Mouse (Mus musculus) myocyte (in vitro differentiated cells): ENCODE data around the gene Tnfrsf23. TPM values are rescaled to one million over a fixed set of nuclear protein-coding genes. Genes with fewer than 3 reads are reported as not detected.

Experiments
- H3K27me3 ChIP-seq: one replicate; pipeline ENCODE4 v1.6.1; 2011; ENCODE audit not compliant: control insufficient read depth, insufficient read depth, insufficient read length
- H3K36me3 ChIP-seq: one replicate; pipeline ENCODE4 v1.6.1; 2011; ENCODE audit not compliant: control insufficient read depth, insufficient read depth
- H3K4me2 ChIP-seq: one replicate; pipeline ENCODE4 v1.6.1; 2011; ENCODE audit warnings: low read depth, control low read depth
- H3K4me3 ChIP-seq: one replicate; pipeline ENCODE4 v1.5.1; 2011; ENCODE audit warnings: mild to moderate bottlenecking, control low read depth, moderate library complexity
- H3K79me2 ChIP-seq: one replicate; pipeline ENCODE4 v1.6.1; 2011; ENCODE audit not compliant: control insufficient read depth, insufficient read depth
- H3ac ChIP-seq: one replicate; pipeline ENCODE4 v1.6.1; 2011; ENCODE audit not compliant: control insufficient read depth, insufficient read length
- CEBPB ChIP-seq: IDR thresholded peaks from 2 replicates; pipeline ENCODE4 v1.6.1; 2011; ENCODE audit warnings: mild to moderate bottlenecking, moderate library complexity; ENCODE audit not compliant: poor library complexity, insufficient read depth, severe bottlenecking
- E2F4 ChIP-seq: IDR thresholded peaks from one replicate; pipeline ENCODE4 v1.6.1; 2011; ENCODE audit warnings: mild to moderate bottlenecking, control low read depth, moderate library complexity; ENCODE audit not compliant: insufficient read depth
- MAX ChIP-seq: IDR thresholded peaks from one replicate; pipeline ENCODE4 v1.6.1; 2011; ENCODE audit warnings: low read depth, mild to moderate bottlenecking, control low read depth
- MYOD1 ChIP-seq, 3 experiments: IDR thresholded peaks; one replicate each; pipeline ENCODE4 v1.6.1; 2011; ENCODE audit warnings: control low read depth in 2 of 3, low read depth in 2 of 3, mild to moderate bottlenecking in 2 of 3, moderate library complexity in 1 of 3; ENCODE audit not compliant: insufficient read length in 2 of 3, control insufficient read depth in 1 of 3
- MYOG ChIP-seq, 3 experiments: IDR thresholded peaks; one replicate each; pipeline ENCODE4 v1.6.1; 2011; ENCODE audit warnings: control low read depth in 2 of 3, low read depth in 2 of 3, mild to moderate bottlenecking in 2 of 3; ENCODE audit not compliant: insufficient read length in 2 of 3, control insufficient read depth in 1 of 3, insufficient read depth in 1 of 3
- POLR2A ChIP-seq: IDR thresholded peaks from one replicate; pipeline ENCODE4 v1.6.1; 2011; ENCODE audit warnings: low read depth, mild to moderate bottlenecking, control low read depth, moderate library complexity; ENCODE audit not compliant: insufficient read length
- POLR2AphosphoS2 ChIP-seq: IDR thresholded peaks from one replicate; pipeline ENCODE4 v1.6.1; 2011; ENCODE audit warnings: low read depth, control low read depth; ENCODE audit not compliant: insufficient read length
- REST ChIP-seq: IDR thresholded peaks from one replicate; pipeline ENCODE4 v1.6.1; 2011; ENCODE audit warnings: mild to moderate bottlenecking, control low read depth, moderate library complexity; ENCODE audit not compliant: insufficient read depth, insufficient read length
- SRF ChIP-seq: IDR thresholded peaks from one replicate; pipeline ENCODE4 v1.6.1; 2011; ENCODE audit warnings: low read depth; ENCODE audit not compliant: control insufficient read depth, insufficient read length
- TCF12 ChIP-seq: IDR thresholded peaks from one replicate; pipeline ENCODE4 v1.6.1; 2011; ENCODE audit warnings: mild to moderate bottlenecking, control low read depth; ENCODE audit not compliant: poor library complexity, insufficient read depth, severe bottlenecking
- TCF3 ChIP-seq: IDR thresholded peaks from one replicate; pipeline ENCODE4 v1.6.1; 2011; ENCODE audit warnings: low read depth, control low read depth; ENCODE audit not compliant: insufficient read length
- USF1 ChIP-seq: IDR thresholded peaks from one replicate; pipeline ENCODE4 v1.6.1; 2011; ENCODE audit warnings: low read depth, mild to moderate bottlenecking, control low read depth, moderate library complexity
- polyA plus RNA-seq: library from polyadenylated mRNA; unstranded; fragments of >200 nt; fragmentation: generic; extraction: Trizol; gene quantifications from one replicate; pipeline ENCODE4 v1.2.1, GENCODE M21; 2012; ENCODE audit warnings: missing spikeins

Tnfrsf23 gene
- polyA plus RNA-seq, 1 experiment: 25.7 TPM

GRCm38 (mm10) chr7:143636674-143637073 is 49.0 kb downstream of the Tnfrsf23 start:
- Histone ChIP-seq H3ac (no peak overlapping the region), H3K4me2 (no peak overlapping the region), H3K27me3 (no peaks in the 10 kb centered on the region), H3K4me3 (no peak overlapping the region), H3K79me2 (no peaks in the 10 kb centered on the region), H3K36me3 (no peaks in the 10 kb centered on the region)
- TF ChIP-seq CEBPB (no peak), SRF (no peak), USF1 (no peak), MYOG (IDR thresholded peaks at IDR 0.05; ENCODE audit: control insufficient read depth in 1 of 3, insufficient read depth in 1 of 3, insufficient read length in 2 of 3, low read depth in 2 of 3) (no peak), REST (no peak), MAX (no peak), POLR2A (no peak), TCF3 (no peak), MYOD1 (IDR thresholded peaks at IDR 0.05; ENCODE audit: control insufficient read depth in 1 of 3, insufficient read length in 2 of 3, low read depth in 2 of 3) (no peak), E2F4 (no peak), POLR2AphosphoS2 (no peak), TCF12 (no peak)

DNA sequence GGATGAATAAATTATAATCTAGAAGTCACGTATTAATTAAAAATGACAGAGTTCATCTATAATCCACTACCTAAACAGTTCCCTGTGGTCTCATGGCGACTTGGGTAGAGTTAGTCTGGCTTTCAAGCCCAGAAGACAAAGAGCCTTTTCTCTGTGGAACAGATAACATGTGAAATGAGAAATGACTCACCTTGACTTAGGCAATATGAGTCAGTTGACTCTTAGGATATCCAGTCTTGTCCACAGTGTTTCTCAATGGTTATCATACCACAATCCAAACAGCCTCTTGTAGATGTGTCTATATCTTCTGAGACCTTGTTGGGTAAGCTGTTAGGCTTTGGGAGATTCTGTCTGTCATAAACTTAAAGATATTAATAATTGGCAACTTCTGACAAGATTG is 54.2 kb downstream of the Tnfrsf23 start:
- Histone ChIP-seq H3K79me2 (no peaks in the 10 kb centered on the region), H3K4me2 (no peak overlapping the region), H3ac (no peak overlapping the region), H3K27me3 (no peaks in the 10 kb centered on the region), H3K36me3 (no peaks in the 10 kb centered on the region), H3K4me3 (no peak overlapping the region)
- TF ChIP-seq POLR2AphosphoS2: no peak
- TF ChIP-seq MYOG (IDR thresholded peaks at IDR 0.05; ENCODE audit: control insufficient read depth in 1 of 3, insufficient read depth in 1 of 3, insufficient read length in 2 of 3, low read depth in 2 of 3): no peak
- no peak for TF ChIP-seq CEBPB
- TF ChIP-seq E2F4: no peak
- no peak for TF ChIP-seq USF1
- no peak for TF ChIP-seq TCF3
- no peak for TF ChIP-seq REST
- no peak for TF ChIP-seq SRF
- TF ChIP-seq POLR2A: no peak

DNA sequence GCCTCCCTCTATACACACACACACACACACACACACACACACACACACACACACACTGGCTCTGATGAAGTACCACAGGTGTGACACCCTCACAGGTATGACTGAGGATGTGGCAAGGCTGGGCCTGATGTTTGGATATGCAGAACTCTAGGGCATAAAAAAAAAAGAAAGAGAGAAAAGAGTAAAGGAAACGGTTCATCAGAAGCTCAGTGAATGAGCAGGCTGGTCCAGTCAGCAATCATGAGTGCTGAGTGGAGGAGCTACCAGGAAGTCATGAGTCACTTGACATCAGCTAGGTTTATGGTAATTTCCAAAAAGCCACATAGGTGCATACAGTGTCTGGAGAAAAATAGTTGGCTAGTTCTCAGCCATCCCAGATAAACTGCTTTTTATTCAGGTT is 56.2 kb downstream of the Tnfrsf23 start:
- Histone ChIP-seq H3K27me3 (no peaks in the 10 kb centered on the region), H3K79me2 (no peaks in the 10 kb centered on the region), H3K4me2 (no peak overlapping the region), H3K36me3 (no peaks in the 10 kb centered on the region), H3K4me3 (no peak overlapping the region), H3ac (no peak overlapping the region)
- TF ChIP-seq POLR2A: no peak
- TF ChIP-seq MYOG (IDR thresholded peaks at IDR 0.05; ENCODE audit: control insufficient read depth in 1 of 3, insufficient read depth in 1 of 3, insufficient read length in 2 of 3, low read depth in 2 of 3): no peak
- TF ChIP-seq USF1: no peak
- no peak for TF ChIP-seq E2F4
- TF ChIP-seq POLR2AphosphoS2: no peak
- no peak for TF ChIP-seq MYOD1 (IDR thresholded peaks at IDR 0.05; ENCODE audit: control insufficient read depth in 1 of 3, insufficient read length in 2 of 3, low read depth in 2 of 3)
- no peak for TF ChIP-seq SRF
- no peak for TF ChIP-seq TCF12
- TF ChIP-seq MAX: no peak
- no peak for TF ChIP-seq TCF3
- TF ChIP-seq CEBPB: no peak
- TF ChIP-seq REST: no peak

DNA sequence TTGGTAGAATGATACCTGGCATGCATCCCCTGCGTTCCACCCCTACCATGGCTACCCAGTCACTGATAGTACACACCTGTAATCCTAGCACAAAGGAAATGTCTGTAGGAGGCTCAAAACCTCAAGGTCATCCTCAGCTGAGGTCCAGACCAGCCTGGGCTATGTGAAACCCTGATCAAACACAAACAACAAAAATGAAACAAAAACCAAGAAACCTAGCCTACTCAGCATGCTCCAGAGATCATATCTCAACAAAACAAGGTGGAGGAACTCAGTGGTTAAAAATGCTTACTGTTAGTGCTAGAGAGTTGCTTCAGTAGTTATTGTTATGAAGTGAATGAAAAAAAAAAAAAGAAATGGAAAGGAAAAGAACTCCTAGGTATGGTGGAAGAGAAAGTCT is 57.1 kb downstream of the Tnfrsf23 start, which contains the start of gene Tnfrsf26:
Gene Tnfrsf26 (minus strand): TSS at position 183 of the 400 bp plus-strand sequence.
- no peak within 1 kb of the TSS for H3K4me2 ChIP-seq
- H3K4me3 ChIP-seq: no peak within 1 kb of the TSS

More for the DNA sequence above, 57.1 kb downstream of the Tnfrsf23 start, which contains the start of gene Tnfrsf26:
- H3K27me3 ChIP-seq: no peaks in the 10 kb centered on the region
- no peaks in the 10 kb centered on the region for H3K36me3 ChIP-seq
- no peak within 1 kb of the TSS for H3ac ChIP-seq
- TF ChIP-seq CEBPB: no peak
- TF ChIP-seq TCF12: no peak
- TF ChIP-seq POLR2AphosphoS2: no peak
- no peak for TF ChIP-seq POLR2A
- no peak for TF ChIP-seq MYOD1 (IDR thresholded peaks at IDR 0.05; ENCODE audit: control insufficient read depth in 1 of 3, insufficient read length in 2 of 3, low read depth in 2 of 3)
- no peak for TF ChIP-seq USF1
- no peak for TF ChIP-seq MYOG (IDR thresholded peaks at IDR 0.05; ENCODE audit: control insufficient read depth in 1 of 3, insufficient read depth in 1 of 3, insufficient read length in 2 of 3, low read depth in 2 of 3)
- TF ChIP-seq MAX: no peak
- no peak for TF ChIP-seq E2F4
- TF ChIP-seq TCF3: no peak
- TF ChIP-seq REST: no peak
- TF ChIP-seq SRF: no peak
- H3K79me2 ChIP-seq: no peaks in the 10 kb centered on the region
